Mouse (Mus musculus): ENCODE data around the gene Nhsl1.

GRCm38 (mm10) chr10:18392268-18392667 lies 73.5 kb downstream of the Nhsl1 start:
- TF ChIP-seq CTCF (IDR thresholded peaks at IDR 0.05; ENCODE audit: control insufficient read depth, insufficient read depth, insufficient read length) (no peak), CEBPB (IDR thresholded peaks at IDR 0.05; ENCODE audit: low read depth) (no peak), MYOG (IDR thresholded peaks at IDR 0.05; ENCODE audit: control insufficient read depth, extremely low read depth, insufficient read length) (no peak), MYOD1 (IDR thresholded peaks at IDR 0.05; ENCODE audit: control insufficient read depth, insufficient read length, low read depth) (no peak)

Data from C2C12 (cell line).